Mouse (Mus musculus) hindbrain, postnatal 0 days (tissue): ENCODE measurements around the gene Tbc1d2b. TPM values are rescaled to one million over a fixed set of nuclear protein-coding genes. Genes with fewer than 3 reads are reported as not detected.

Experiments
- ATAC-seq: fragments of 200-750 bp; cut with Nextera tagmentation; 2 replicates; pipeline ENCODE4 v1.8.0; 2017; ENCODE audit warnings: mild to moderate bottlenecking, moderate TSS enrichment, moderate library complexity
- DNase-seq: peaks from one replicate; pipeline ENCODE4 v3.0.0-alpha.2; 2015; ENCODE audit warnings: low spot score
- H3K27ac ChIP-seq: fragments of 300-500 bp; sonication (generic); 2 replicates; pipeline ENCODE4 v1.5.1; 2014; ENCODE audit warnings: mild to moderate bottlenecking
- H3K27me3 ChIP-seq: fragments of 300-500 bp; sonication (generic); 2 replicates; pipeline ENCODE4 v1.6.1; 2014; ENCODE audit warnings: low read length, mixed read lengths; ENCODE audit not compliant: insufficient read depth
- H3K36me3 ChIP-seq: fragments of 300-500 bp; sonication (generic); 2 replicates; pipeline ENCODE4 v1.6.1; 2014; ENCODE audit warnings: low read length, mixed read lengths; ENCODE audit not compliant: insufficient read depth
- H3K4me1 ChIP-seq: fragments of 300-500 bp; sonication (generic); 2 replicates; pipeline ENCODE4 v1.6.1; 2014; ENCODE audit warnings: antibody characterized with exemption, low read length, mixed read lengths; ENCODE audit not compliant: insufficient read depth
- H3K4me2 ChIP-seq: fragments of 300-500 bp; sonication (generic); 2 replicates; pipeline ENCODE4 v1.6.1; 2014; ENCODE audit warnings: low read depth, mild to moderate bottlenecking, low read length, moderate library complexity, mixed read lengths
- H3K4me3 ChIP-seq: fragments of 300-500 bp; sonication (generic); 2 replicates; pipeline ENCODE4 v1.5.1; 2014; ENCODE audit warnings: low read length
- H3K9ac ChIP-seq: fragments of 300-500 bp; sonication (generic); replicated peaks from 2 replicates; pipeline ENCODE4 v1.6.1; 2014; ENCODE audit warnings: mild to moderate bottlenecking, low read length, moderate library complexity, mixed read lengths
- H3K9me3 ChIP-seq: fragments of 300-500 bp; sonication (generic); 2 replicates; pipeline ENCODE4 v1.6.1; 2016; ENCODE audit warnings: low read length, mixed read lengths
- CTCF ChIP-seq: IDR thresholded peaks from 2 replicates; pipeline ENCODE4 v1.5.1; 2016; ENCODE audit warnings: antibody characterized with exemption, control low read depth, low read depth
- WGBS: fragments of 180-500 bp; shearing (Covaris S2); extraction: QIAGEN DNeasy Blood & Tissue Kit; methylation state at CpG from one replicate; pipeline ENCODE4 v1.1.7; 2014; 5-methylcytosine and 5-hydroxymethylcytosine counted together
- polyA plus RNA-seq: library from polyadenylated mRNA; unstranded; fragments of >200 nt; fragmentation: Nextera tagmentation; extraction: Ambion mirVana; gene quantifications from 2 replicates; pipeline ENCODE4 v1.2.1, GENCODE M21; 2015
- total RNA-seq: library from RNA; depleted of rRNA; stranded (reverse); fragments of >200 nt; gene quantifications from 2 replicates; pipeline ENCODE4 v1.2.3, GENCODE M21; 2014

The Tbc1d2b gene
- total and polyA plus RNA-seq, 2 experiments from 2014 or later = 4.1 to 17.7 TPM

- 86% methylated on average over 6 of the region's 6 CpGs for WGBS
- Histone ChIP-seq H3K36me3 (no peaks in the 10 kb centered on the region), H3K27me3 (no peaks in the 10 kb centered on the region), H3K4me3 (no peak overlapping the region), H3K9ac (no peak overlapping the region), H3K27ac (no peak overlapping the region), H3K9me3 (no peaks in the 10 kb centered on the region), H3K4me2 (no peak overlapping the region), H3K4me1 (no peaks in the 10 kb centered on the region; the same call in 1 of the 2 replicates)
- no peak for TF ChIP-seq CTCF
- DNase-seq (no peak), ATAC-seq (no peak)
Observed at GRCm38 (mm10) chr9:90260079-90260478, 10.5 kb downstream of the Tbc1d2b start.

GRCm38 (mm10) chr9:90259400-90259950 is 11.1 kb downstream of the Tbc1d2b start:
- H3K27me3 ChIP-seq = no peaks in the 10 kb centered on the region
- H3K27ac ChIP-seq = no peak overlapping the region
- no peak overlapping the region for H3K4me2 ChIP-seq
- TF ChIP-seq CTCF = no peak
- H3K36me3 ChIP-seq = no peaks in the 10 kb centered on the region
- DNase-seq (no peak), ATAC-seq (no peak)
- H3K9me3 ChIP-seq = no peaks in the 10 kb centered on the region
- no peak overlapping the region for H3K9ac ChIP-seq
- WGBS = 90% methylated on average over 12 of the region's 12 CpGs
- no peak overlapping the region for H3K4me3 ChIP-seq
- H3K4me1 ChIP-seq = no peaks in the 10 kb centered on the region

GRCm38 (mm10) chr9:90257754-90258531 is 12.7 kb downstream of the Tbc1d2b start:
- no peak overlapping the region for H3K4me3 ChIP-seq
- no peak for ATAC-seq
- 85% methylated on average over 13 of the region's 13 CpGs for WGBS
- H3K4me1 ChIP-seq = no peaks in the 10 kb centered on the region
- no peak overlapping the region for H3K27ac ChIP-seq
- H3K9me3 ChIP-seq = no peaks in the 10 kb centered on the region
- no peaks in the 10 kb centered on the region for H3K27me3 ChIP-seq
- TF ChIP-seq CTCF = no peak
- no peak overlapping the region for H3K4me2 ChIP-seq
- H3K36me3 ChIP-seq = no peaks in the 10 kb centered on the region
- H3K9ac ChIP-seq = no peak overlapping the region
- DNase-seq = no peak

GRCm38 (mm10) chr9:90257220-90257619 is 13.4 kb downstream of the Tbc1d2b start:
- WGBS = 81% methylated on average over 7 of the region's 7 CpGs
- Histone ChIP-seq H3K4me2 (no peak overlapping the region), H3K36me3 (no peaks in the 10 kb centered on the region), H3K9ac (no peak overlapping the region), H3K4me1 (no peaks in the 10 kb centered on the region), H3K9me3 (no peaks in the 10 kb centered on the region), H3K27ac (no peak overlapping the region), H3K27me3 (no peaks in the 10 kb centered on the region), H3K4me3 (no peak overlapping the region)
- no peak for TF ChIP-seq CTCF
- no peak for ATAC-seq
- DNase-seq = no peak

- Histone ChIP-seq H3K36me3 (no peaks in the 10 kb centered on the region), H3K4me2 (no peak overlapping the region), H3K4me3 (no peak overlapping the region), H3K9ac (no peak overlapping the region), H3K4me1 (no peaks in the 10 kb centered on the region), H3K9me3 (no peaks in the 10 kb centered on the region), H3K27me3 (no peaks in the 10 kb centered on the region), H3K27ac (no peak overlapping the region; the same call in 1 of the 2 replicates)
- peak; percentile 49 for DNase-seq
- no peak for TF ChIP-seq CTCF
- WGBS = 32% methylated on average over 6 of the region's 6 CpGs
- ATAC-seq = peak; percentile 83
Observed at GRCm38 (mm10) chr9:90255844-90256405, 14.7 kb downstream of the Tbc1d2b start.

DNA sequence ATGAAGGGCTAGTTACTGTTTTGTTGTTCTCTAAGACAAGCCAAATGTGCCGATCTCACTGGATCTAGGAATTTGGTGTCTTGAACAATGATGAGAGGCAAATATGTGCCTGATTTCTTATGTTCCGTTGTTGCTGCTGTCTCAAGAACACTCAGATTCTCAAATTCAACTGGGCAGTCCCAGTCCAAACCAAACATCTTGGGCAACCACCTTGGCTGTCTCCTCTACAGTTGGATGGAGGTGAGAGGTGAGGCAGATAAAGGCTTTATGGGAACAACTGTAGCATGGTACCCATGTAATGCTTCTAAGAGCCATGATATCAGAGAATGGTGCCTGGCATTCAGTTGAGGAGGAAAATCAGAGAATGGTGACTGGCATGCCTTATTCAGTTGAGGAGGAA is 17.4 kb downstream of the Tbc1d2b start:
- H3K4me3 ChIP-seq = no peak overlapping the region
- peaks cover 3% of the 10 kb centered on the region; the same call in 1 of the 2 replicates for H3K36me3 ChIP-seq
- WGBS = 88% methylated on average over 2 of the region's 2 CpGs
- H3K4me1 ChIP-seq = no peaks in the 10 kb centered on the region
- ATAC-seq = no peak
- DNase-seq = no peak
- H3K27ac ChIP-seq = no peak overlapping the region
- no peak for TF ChIP-seq CTCF
- no peak overlapping the region for H3K4me2 ChIP-seq
- no peaks in the 10 kb centered on the region for H3K27me3 ChIP-seq
- no peaks in the 10 kb centered on the region for H3K9me3 ChIP-seq
- H3K9ac ChIP-seq = no peak overlapping the region
